Mouse (Mus musculus) gastrocnemius, postnatal 4 days (tissue): ENCODE data around the gene Rpl19. TPM values are rescaled to one million over a fixed set of nuclear protein-coding genes. Genes with fewer than 3 reads are reported as not detected.
A peak's percentile ranks its signal among the peaks of the same experiment; 100 is the strongest.

Source experiments
- DNase-seq, 2 experiments: peaks; one replicate each; pipeline ENCODE4 v3.0.0; 2021 to 2022; ENCODE audit warnings: low spot score in 2 of 2, mixed read lengths in 2 of 2
- total RNA-seq, 2 experiments: library from RNA; stranded (reverse); gene quantifications; 2 replicates each; pipeline ENCODE4 v1.2.3; 2021

Gene Rpl19
- total RNA-seq, 2 experiments from 2014 or later = 1,153 to 1,224 TPM

DNA sequence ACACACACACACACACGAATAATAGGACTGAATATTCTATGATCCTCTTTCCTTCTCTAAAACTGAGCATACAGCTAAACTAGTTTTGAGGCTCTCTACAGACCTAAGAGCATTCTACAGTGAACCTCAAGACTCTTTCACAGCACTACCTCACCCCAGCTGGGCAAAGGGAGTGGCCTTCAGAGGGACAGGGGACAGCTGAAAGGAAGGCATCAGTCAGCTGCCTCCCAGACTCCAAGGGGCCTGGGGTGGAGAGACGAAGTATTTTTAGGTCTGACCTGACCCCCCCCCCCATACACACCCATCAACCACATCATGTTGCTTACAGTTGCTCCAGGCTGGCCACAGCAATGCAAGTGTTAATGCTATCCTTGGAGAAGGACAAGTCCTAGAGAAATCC is 5.4 kb upstream of the Rpl19 start:
- no peak for DNase-seq

DNA sequence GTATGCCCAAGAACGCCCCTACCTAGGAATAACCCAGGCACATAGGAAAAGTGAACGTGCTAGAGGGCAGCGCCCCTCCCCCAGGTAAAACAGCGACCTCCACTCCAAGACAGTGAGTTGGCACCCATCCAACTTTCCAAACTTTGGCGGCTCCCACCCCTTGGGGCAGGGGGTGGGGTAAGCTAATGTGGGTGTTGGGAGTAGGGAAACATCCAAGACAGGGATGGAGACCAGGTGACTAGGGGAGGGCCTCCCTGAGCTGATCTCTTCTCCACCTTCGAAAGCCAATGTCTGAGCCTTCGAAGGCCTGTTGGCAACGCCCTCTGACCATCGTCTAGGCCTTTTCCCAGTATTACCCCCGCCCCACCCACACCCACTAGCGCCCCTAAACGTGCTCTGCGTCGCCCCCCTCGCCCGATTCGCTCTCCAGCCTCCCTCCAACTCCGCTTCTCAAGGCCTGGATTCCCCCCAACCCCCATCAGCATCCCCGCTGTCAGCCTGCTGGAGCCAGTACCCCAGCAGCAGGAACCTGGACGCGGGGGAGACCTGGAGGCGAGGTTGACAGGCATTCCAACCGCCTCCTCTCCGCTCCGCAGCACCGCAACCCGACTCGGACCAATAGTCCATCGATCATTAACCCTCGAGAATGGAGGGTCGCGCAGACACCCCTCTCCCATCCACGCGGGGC is 4.8 kb upstream of the Rpl19 start:
- DNase-seq = peak; percentile 24 to 47

DNA sequence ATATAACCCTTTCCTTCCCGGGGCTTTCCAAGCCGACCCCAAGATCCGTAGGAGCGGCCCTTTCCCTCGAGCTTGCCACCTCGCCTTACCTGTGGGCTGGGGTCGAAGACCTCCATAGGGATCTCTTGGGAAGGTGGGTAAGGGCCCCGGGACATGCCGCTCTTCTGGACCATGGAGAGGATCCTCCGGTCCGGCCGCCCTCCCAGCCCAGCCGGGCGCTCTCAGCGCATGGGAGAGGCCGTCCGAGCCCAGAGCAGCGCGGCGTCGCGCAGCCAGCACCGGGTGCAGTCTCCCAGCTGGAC is 4.3 kb upstream of the Rpl19 start:
- DNase-seq = peak in 1 of 2 experiments; percentile 28

DNA sequence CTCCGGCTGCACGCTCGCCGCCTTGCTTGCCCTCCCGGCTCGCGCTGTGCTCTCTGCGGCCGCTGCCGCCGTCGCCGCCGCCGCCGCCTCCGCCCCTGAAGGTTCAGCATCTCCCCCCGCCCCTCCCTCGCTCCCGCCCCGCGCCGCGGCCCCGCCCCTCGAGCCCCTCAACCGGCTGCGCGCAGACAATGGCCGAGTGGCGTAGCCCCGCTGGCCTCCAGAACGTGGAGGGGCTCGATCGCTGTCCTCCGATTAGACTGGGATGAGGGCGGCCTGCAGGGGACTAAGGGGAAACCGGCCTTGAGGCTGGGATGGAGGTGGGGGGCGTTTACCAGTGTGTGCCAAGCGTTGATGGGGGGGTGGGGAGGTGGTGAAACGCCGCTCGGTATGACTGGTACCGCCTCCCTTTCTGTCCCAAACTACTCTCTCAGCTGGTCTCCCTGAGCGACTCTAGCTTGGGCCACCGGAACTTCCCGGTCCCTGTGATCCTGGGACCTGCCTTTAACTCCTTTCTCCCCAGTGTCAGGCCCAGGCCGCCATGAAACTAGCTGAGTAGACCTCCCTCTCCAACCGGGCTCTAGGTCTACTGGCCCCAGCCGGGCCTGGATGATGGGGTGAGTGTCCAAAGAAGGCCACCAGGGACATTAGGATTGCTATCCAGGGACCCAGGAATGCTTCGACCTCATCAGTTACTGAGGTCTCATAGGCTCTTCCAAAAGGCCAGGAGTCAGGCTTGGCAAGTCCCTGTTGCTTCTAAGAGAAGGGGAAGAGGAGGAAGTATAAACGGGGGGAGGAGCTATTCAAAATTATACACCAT is 3.7 kb upstream of the Rpl19 start, which contains the start of gene Cacnb1:
Gene Cacnb1, minus strand, starts transcription at position 480 of the 817 bp plus-strand sequence.
- peak; percentile 64 to 75 for DNase-seq

DNA sequence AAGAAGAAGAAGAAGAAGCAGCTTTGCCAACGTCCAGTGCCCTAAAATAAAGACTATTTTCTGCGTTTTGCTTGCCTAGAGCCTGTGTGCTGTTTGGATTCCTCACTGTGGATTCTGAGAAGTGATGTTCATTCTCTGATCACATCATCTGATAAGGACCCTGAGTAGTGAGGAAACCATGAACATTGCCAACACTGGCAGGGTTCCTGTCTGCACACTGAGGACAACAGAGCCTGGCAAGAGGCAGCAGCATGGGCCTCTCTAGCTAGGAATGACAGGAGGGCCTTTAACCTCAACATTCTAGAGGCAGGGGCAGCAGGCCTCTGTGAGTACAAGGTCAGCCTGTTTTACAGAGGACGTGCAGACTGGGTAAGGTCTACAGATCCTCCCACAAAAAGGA is 2.0 kb upstream of the Rpl19 start:
- DNase-seq = no peak

DNA sequence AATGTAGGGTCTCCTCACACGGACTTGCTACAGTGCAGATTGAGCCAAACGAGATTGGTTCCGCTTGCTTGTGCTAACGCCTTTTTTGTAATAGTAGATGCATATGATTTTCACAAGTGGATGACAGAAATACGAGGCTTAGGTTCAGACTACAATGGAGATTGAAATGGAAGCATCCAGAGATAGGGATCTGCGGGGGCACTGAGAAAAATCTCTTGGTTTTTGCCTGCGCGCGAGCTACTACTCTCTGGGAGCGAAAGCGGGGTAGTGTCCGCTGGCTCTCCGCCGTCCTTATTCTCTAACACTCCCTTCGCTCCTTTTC is 301 bp upstream of the Rpl19 start:
- no peak for DNase-seq

DNA sequence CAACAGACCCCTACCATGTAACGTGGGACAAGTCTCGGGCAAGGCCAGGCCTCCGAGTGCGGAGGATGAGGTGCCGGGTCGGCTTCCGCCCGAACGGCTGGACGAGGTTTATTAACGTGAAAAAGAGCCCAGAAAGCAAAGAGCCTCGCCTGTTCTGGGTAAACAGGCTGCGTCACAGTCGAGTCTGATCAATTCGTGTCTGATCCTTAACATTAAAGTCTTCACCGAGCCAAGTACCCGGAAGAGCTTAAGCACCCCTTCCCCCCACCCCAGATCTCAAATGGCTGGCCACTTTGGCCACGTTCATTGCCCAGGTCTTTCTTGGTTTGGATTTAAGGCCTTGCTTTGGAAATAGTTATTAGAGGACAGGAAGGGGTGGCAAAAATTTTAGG is 783 bp downstream of the Rpl19 start:
- no peak for DNase-seq

DNA sequence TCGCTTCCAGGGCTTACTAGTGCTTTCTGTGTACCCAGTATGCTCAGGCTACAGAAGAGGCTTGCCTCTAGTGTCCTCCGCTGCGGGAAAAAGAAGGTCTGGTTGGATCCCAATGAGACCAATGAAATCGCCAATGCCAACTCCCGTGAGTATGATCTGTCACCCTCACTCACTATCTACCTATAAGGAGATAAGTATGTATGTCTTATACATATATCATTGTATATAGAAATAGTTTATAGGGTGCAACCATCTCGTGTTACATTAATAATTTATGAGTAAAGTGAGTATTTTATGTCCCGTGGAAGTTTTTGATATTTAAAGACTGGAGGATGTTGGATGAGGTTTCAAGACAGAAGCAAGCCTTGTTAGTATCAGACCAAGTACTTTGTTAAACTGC is 1.3 kb downstream of the Rpl19 start:
- no peak for DNase-seq

DNA sequence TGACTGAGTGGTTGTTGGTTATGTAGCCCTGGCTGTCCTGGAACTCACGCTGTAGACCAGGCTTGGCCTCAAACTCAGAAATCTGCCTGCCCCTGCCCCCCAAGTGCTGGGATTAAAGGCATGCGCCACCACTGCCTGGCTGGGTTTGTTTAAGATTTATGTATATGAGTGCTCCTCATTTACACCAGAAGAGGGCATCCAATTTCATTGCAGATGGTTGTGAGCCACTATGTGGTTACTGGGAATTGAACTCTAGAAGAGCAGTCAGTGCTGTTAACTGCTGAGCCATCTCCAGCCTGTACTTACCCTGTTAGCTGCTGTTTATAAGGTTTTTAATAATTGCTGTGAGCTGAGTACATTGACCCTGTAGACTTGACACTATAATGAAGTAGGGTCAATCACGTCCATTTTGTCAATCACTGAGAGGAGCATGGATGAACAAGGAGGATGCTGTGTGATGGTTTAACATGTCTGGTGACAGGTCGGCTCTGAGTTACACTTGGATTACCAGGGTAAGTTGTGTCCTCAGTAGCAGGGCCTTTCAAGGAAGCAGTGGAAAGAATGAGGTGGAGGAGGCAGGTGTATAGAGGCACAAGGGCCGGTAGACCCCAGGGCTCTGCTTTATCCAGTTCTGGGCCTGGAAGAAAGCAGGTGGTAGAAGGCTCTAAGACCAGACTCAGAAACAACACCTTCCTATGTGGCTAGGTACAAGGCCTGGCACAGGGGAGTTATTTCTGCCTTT is 4.4 kb downstream of the Rpl19 start:
- no peak for DNase-seq

DNA sequence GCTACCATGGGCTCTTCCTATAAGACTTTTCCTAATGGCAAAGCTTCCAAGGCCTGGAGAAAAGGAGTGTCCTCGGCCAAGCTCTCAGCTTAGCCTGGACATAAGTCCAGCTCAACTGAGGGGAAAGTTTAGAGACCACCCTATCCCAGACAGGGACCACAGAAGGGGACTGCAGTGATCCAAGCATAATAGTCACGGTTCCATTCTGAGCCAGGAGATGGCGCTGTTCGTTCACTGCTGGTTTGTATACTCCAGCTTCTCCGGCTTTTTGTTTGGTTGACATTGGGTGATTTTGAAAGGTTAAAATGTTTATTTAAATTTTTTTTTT is 4.9 kb downstream of the Rpl19 start:
- peak in 1 of 2 experiments; percentile 74 for DNase-seq

DNA sequence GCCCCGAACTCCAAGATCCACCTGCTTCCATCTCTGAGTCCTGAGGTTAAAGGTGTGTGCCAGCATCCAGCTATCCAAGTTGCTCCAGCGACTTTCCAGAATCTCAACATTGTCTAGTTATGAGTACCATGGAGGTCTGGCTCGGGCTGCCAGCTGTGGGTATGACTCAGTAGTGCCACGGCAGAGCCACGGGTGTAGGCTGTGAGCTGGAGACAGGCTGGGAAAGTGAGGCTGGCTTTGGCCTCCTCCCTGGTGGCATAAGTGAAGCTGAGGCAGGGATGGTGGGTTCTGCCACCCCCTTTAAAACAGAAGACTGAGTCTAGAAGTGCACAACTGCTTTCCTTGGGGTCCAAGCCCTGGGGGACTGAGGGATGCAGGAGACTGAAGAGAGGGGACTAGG is 7.6 kb downstream of the Rpl19 start:
- DNase-seq = no peak

DNA sequence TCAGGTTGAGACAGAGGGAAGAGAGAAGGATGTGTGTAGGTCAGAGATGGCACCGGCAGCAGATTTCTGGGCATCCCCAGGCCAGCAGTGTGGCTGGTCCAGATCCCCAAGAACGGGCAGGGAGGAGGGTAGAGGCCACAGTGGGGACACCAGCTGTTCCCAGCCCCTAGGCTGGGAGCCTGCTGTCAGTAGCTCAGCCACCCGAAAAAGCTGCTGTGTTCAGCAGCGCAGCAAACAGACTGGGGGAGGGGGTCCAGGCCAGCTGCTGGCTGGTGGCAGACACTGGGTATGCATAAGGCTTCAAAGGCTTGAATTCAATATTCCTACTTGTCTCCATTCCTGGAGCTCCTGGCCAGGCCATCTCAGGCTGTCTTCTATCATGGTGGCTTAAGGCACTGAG is 8.3 kb downstream of the Rpl19 start:
- DNase-seq = no peak

DNA sequence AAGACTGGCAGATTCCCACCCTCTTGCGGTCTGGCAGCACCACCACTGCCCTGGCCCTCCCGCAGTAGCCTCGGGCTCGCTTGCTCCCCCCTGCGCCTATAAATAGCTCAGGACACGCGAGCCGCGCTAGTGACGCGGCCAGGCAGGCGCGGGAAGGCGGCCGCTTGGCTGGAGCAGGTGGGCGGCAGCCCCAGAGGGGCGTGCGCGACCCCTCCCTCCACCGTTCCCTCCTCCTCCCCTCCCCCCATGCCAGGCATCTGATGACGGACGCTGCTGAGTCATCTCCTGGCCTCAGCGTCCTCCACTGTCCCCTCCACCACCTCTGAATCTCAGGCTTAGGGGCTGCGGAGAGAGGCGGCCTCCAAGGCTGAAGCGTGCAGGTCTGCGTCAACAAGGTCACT is 9.5 kb downstream of the Rpl19 start:
- peak in 1 of 2 experiments; percentile 48 for DNase-seq

DNA sequence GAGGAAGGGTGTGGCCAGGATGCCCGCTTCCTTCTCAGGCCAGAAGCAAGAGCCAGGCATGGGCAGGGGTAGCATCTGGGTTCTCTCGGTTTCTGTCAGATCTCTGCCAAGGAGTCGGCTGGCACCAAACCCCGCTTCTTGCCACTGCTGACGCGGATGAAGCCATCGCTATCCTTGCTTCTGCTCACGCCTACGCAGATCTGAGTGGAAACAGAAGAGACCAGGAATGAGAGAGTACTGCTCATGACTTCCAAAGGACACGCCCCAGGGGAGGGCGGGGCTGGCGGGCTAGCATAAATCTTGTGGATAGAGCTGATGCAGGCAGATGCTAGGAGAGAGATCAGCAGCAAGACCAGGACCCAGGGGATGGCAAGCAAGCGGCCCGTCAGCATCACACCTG is 11.4 kb downstream of the Rpl19 start:
- DNase-seq = no peak

DNA sequence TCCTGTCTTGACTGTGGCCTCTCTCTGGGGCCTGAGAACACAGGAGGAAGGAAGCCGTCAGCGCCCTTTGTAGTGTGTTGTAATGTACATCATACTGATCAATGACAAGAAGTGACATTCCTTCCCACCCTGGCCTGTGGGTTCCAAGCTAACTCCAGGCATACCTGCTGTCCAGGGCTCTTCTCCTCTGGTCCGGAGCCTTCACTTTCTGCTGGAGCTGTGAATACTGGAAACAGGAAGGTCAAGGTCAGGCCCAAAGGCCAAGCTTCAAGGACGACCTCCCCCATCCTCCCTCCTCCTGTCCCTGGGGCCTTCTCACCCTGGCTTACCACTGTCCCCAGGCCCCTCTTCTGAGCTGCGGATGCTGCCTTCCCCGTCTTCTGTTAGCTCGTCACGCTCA is 14.5 kb downstream of the Rpl19 start:
- DNase-seq = no peak

DNA sequence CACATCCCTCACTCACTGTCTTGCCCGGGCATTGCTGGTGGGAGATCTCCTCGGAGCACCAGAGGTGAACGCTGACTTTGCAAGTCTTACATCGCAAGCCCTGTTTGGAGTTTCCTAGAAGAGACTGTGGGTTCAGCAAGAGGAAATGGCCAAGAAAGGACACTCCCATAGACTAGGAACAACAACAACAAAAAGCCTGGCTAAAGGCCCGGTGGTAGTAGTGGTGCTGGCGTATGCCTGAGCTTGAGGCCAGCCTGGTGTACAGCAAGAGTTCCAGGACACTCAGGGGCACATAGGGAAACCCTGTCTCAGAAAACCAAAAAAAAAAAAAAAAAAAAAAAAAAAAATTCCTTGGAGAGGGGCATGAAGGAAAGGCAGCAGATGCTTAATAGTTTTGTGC is 16.2 kb downstream of the Rpl19 start:
- no peak for DNase-seq

DNA sequence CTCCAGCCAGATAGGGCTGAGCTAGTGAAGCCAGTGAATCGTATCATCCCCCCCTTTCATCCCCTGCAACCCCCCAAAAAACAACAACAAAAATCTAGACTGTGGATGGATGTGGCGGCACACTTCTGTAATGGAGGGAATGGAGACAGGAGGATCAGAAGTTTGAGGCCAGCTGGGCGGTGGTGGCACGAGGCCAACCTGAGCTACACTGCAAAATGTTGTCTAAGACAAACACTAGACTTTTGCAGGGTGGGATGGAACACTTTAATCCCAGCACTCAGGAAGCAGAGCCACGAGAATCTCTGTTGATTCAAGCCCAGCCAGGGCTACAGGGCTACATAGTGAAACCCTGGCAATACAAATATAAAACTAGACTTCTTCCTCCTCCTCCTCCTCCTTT is 17.6 kb downstream of the Rpl19 start:
- DNase-seq = no peak

DNA sequence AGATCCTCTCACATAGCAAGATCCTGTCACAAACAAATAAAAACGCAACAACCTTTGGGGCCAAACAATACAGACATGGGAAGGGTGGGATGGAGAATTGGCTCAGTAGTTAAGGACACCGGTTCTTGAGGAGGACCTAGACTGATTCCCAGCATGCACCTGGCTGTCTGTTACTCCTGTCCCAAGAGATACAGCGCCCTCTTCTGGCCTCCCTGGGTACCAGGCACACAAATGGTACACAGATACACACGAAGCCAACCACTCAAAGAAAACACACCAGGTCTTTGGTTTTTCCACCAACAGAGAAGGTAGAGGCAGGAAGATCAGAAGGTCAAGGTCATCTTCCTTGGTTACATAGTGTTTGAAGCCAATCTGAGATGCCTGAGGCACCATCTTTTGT is 19.1 kb downstream of the Rpl19 start:
- DNase-seq = no peak

DNA sequence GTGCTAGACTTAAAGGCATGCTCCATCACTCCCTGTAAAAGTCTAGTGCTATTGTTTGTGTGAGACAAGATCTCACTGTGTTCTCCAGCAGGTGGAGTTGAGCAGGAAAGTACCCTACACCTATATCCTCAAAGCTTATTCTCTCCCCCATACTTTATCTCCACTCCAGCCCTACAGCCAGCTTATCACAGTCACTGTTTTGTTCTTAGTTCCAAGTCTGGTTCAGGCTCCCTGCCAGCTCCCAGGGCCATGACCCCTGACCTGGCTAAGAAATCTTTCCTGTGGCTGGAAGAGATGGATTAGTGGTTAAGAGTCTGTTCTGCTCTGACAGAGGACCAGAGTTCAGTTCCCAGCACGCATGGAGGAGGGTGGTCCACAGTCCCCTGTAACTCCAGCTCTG is 20.0 kb downstream of the Rpl19 start:
- no peak for DNase-seq

DNA sequence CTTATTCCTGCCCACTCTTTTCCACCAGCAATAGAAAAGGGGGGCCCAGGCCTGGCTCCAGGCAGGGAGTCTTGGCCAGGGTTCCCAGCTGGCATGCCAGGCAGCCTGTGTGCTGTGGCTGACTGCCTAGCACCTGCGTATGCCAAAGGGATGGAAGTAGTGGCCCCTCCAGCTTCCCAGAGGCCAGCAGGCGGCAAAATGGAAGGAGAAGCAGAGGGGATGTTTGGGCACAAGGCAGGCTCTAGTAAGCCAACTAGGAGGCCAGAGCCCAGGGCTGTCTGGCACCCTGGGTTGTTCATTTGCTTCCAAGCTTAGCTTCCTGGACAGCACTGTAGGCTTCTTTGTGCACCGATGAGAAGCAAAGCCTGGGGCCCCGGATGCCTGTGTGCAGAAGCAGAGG is 21.2 kb downstream of the Rpl19 start:
- DNase-seq = peak in 1 of 2 experiments; percentile 62

DNA sequence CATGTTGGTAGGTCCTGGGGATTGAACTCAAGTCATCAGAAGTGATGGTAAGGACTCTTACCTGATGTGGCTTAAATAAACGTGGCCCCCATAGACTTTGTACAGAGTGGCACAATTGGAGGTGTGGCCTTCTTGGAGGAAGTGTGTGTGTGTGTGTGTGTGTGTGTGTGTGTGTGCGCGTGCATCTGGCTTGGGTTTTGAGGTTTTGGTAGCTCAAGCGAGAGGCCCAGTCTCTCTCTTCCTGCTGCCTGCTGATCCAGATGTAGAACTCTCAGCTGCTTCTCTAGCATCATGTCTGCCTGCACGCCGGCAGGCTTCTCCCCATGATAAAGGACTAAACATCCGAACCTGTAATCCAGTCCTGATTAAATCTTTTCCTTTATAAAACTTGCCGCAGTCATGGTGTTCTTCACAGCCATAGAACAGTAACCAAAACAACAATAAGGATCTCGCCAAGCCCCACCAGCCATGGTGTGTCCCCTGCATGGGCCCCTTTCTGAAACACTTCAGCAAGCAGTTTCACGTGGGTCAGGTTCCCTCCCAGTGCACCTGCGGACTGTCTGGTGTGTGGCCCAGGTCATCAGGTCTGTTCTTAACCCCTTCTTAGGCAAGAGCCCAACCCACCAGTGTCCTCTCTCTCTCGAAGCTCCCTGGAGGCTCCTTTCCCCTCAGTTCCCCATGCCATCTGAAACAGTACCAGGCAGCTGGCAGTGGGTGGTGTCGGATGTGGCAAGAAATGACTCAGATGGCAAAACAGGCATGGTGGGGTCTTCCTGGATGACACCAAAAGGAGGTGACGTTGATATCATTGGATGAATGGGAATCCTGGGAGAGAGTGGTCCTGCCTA is 23.4 kb downstream of the Rpl19 start:
- DNase-seq = no peak

DNA sequence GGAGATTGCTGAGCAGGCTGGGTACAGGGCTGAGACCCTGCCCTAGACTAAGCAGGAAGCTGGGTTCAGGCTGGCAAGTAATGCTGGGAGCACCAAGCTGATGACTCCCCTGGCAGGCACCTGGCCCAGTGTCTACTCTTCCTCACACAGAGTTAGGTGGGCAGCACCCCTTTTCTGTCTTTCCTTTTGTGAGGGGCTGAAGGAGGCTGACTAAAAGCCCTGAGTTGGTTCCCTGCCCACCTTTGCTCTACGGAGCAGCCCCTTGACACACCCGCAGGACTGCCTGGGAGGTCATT is 24.0 kb downstream of the Rpl19 start:
- no peak for DNase-seq
